Mouse (Mus musculus) ES-Bruce4 (cell line): ENCODE results near the gene Crtac1.

Experiments used
- CTCF ChIP-seq: IDR thresholded peaks from one replicate; pipeline ENCODE4 v1.8.1; 2011; ENCODE audit warnings: low read depth, low read length
- POLR2A ChIP-seq: IDR thresholded peaks from one replicate; pipeline ENCODE4 v1.8.1; 2011; ENCODE audit warnings: low read length; ENCODE audit not compliant: insufficient read depth

DNA sequence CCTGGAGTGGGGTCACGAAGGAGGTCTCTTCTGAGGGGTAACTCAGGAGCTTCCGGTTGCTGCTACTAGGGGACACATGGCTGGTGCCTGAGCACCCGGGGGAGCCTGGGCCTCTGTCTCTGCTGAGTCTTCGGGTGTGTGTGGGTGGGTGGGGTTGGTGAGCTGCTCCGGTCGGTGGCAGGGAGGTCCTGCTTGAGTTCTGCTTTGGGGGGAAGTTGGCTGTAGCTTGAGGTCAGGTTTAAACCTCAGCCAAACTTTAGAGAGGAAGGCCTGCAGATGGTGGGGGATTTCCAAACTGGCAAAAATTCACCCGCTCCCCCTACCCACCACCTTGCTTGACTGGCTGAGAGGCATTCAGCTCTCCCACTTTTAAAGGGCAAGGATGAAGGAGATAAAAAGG, 160.4 kb downstream of the Crtac1 start:
- TF ChIP-seq CTCF: no peak
- no peak for TF ChIP-seq POLR2A
